8 mouse cellular contexts compared by ENCODE assay signal in the genomic region with DNA sequence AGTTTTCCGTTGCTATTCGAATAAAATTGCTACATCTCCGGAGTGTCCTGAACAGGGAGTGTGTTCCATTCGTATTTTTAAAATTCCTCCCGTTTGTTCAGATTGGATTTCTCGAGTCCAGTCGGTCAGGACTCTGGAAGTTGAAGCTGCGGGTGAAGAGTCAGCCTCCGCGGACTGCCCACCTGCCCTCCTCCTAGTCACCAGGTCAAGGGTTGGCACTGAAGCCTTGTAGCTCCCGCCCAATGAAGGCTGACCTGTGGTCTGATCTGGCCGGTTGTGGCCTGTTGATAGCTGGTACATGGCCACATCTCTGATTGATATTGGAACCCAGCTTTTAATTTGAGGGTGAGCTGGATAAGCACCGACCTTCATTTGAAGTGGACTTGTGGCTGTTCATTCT. TPM values are rescaled to one million over a fixed set of nuclear protein-coding genes. Genes with fewer than 3 reads are reported as not detected.
DNase-seq lines count a peak whose midpoint lies in the region; ATAC-seq and TF ChIP-seq lines count a peak whose summit lies in the region.

No protein-coding gene starts in this region.

- peak overlapping the region; percentile 88 for H3K4me3 ChIP-seq in bone marrow, adult 2 months (replicated peaks; ENCODE audit: control insufficient read depth, low read depth, low read length)
- peak overlapping the region; percentile 84 for H3K4me3 ChIP-seq in forebrain, embryonic 10.5 days
- peak overlapping the region; percentile 67 for H3K4me3 ChIP-seq in intestine, embryonic 16.5 days (ENCODE audit: low read length)
- H3K4me3 ChIP-seq in liver, postnatal 0 days (ENCODE audit: low read depth, low read length): peak overlapping the region; percentile 99
- H3K4me3 ChIP-seq in neural tube, embryonic 14.5 days (ENCODE audit: low read depth, low read length): peak overlapping the region; percentile 93

- intact Hi-C loops in left cerebral cortex, postnatal 36 days (cut with DNase I): loop anchor here (2.0 to 10.0 kb wide), 3 partner anchors 48 to 325 kb away; no protein-coding TSS in a partner anchor

- no peaks in the 10 kb centered on the region for H3K27me3 ChIP-seq in forebrain, embryonic 10.5 days (ENCODE audit: poor library complexity, severe bottlenecking)
- no peaks in the 10 kb centered on the region for H3K27me3 ChIP-seq in intestine, embryonic 16.5 days (replicated peaks; ENCODE audit: control insufficient read depth, insufficient read depth, low read length)
- no peaks in the 10 kb centered on the region for H3K27me3 ChIP-seq in liver, postnatal 0 days (ENCODE audit: insufficient read depth, low read length)
- H3K27me3 ChIP-seq in neural tube, embryonic 14.5 days (ENCODE audit: control insufficient read depth, insufficient read depth, low read length): no peaks in the 10 kb centered on the region

- peak overlapping the region; percentile 93 for H3K27ac ChIP-seq in bone marrow, adult 2 months (ENCODE audit: control insufficient read depth, insufficient read depth, low read depth, low read length, poor library complexity)
- peak overlapping the region; percentile 97 for H3K27ac ChIP-seq in forebrain, embryonic 10.5 days
- H3K27ac ChIP-seq in intestine, embryonic 16.5 days (ENCODE audit: low read length): peak overlapping the region; percentile 79
- peak overlapping the region; percentile 99 for H3K27ac ChIP-seq in liver, postnatal 0 days (ENCODE audit: low read depth)
- peak overlapping the region; percentile 93; the same call in 1 of the 2 replicates for H3K27ac ChIP-seq in neural tube, embryonic 14.5 days (ENCODE audit: low read depth, low read length)

- peak overlapping the region; percentile 73 for H3K4me2 ChIP-seq in intestine, embryonic 16.5 days (ENCODE audit: low read depth, low read length)
- H3K4me2 ChIP-seq in liver, postnatal 0 days (ENCODE audit: low read depth, low read length): peak overlapping the region; percentile 74
- peak overlapping the region; percentile 88 for H3K4me2 ChIP-seq in neural tube, embryonic 14.5 days (ENCODE audit: low read depth, low read length)

- H3K9ac ChIP-seq in intestine, embryonic 16.5 days (ENCODE audit: low read depth, low read length): peak overlapping the region; percentile 97
- peak overlapping the region; percentile 100 for H3K9ac ChIP-seq in liver, postnatal 0 days (replicated peaks)
- peak overlapping the region; percentile 95 for H3K9ac ChIP-seq in neural tube, embryonic 14.5 days (replicated peaks; ENCODE audit: low read depth, low read length)

- H3K4me1 ChIP-seq in bone marrow, adult 2 months (ENCODE audit: control insufficient read depth, insufficient read depth, low read length): peaks cover 4% of the 10 kb centered on the region
- peaks cover 38% of the 10 kb centered on the region for H3K4me1 ChIP-seq in forebrain, embryonic 10.5 days
- peaks cover 16% of the 10 kb centered on the region for H3K4me1 ChIP-seq in intestine, embryonic 16.5 days (ENCODE audit: control insufficient read depth, insufficient read depth, low read length)
- peaks cover 31% of the 10 kb centered on the region for H3K4me1 ChIP-seq in liver, postnatal 0 days (ENCODE audit: insufficient read depth)
- peaks cover 17% of the 10 kb centered on the region for H3K4me1 ChIP-seq in neural tube, embryonic 14.5 days (ENCODE audit: control insufficient read depth, insufficient read depth, low read length)

- no peaks in the 10 kb centered on the region for H3K9me3 ChIP-seq in forebrain, embryonic 10.5 days
- no peaks in the 10 kb centered on the region for H3K9me3 ChIP-seq in intestine, embryonic 16.5 days (ENCODE audit: control insufficient read depth, low read length)
- no peaks in the 10 kb centered on the region for H3K9me3 ChIP-seq in liver, postnatal 0 days (ENCODE audit: low read length)
- H3K9me3 ChIP-seq in neural tube, embryonic 14.5 days (ENCODE audit: control insufficient read depth, low read length): no peaks in the 10 kb centered on the region

- peak; percentile 28 for DNase-seq in cerebellum, adult 11-12 months
- DNase-seq in cerebellum, adult 11 months: no peak
- DNase-seq in forebrain, embryonic 10.5 days (ENCODE audit: extremely low spot score, low spot score): peak; percentile 30
- DNase-seq in liver, postnatal 0 days: peak; percentile 67
- DNase-seq in left cerebral cortex, postnatal 36 days (ENCODE audit: low spot score in 2 of 2): no peak

- peak; percentile 15; the same call in 1 of the 2 replicates for TF ChIP-seq EP300 in liver, postnatal 0 days (IDR thresholded peaks at IDR 0.05; ENCODE audit: low read depth)

- 0 out of 2 replicates have a peak, but pooled peaks have one; percentile 17 for ATAC-seq in intestine, embryonic 16.5 days
- ATAC-seq in liver, postnatal 0 days: peak; percentile 72
- no peak for ATAC-seq in neural tube, embryonic 14.5 days (ENCODE audit: low read depth)

- no peak for TF ChIP-seq CTCF in bone marrow, adult 2 months (IDR thresholded peaks at IDR 0.05; ENCODE audit: control insufficient read depth, insufficient read depth, low read length)
- no peak for TF ChIP-seq CTCF in liver, postnatal 0 days (IDR thresholded peaks at IDR 0.05; ENCODE audit: low read depth)

- H3K36me3 ChIP-seq in forebrain, embryonic 10.5 days (replicated peaks): no peaks in the 10 kb centered on the region
- H3K36me3 ChIP-seq in intestine, embryonic 16.5 days (ENCODE audit: control insufficient read depth, insufficient read depth, low read length): no peaks in the 10 kb centered on the region
- no peaks in the 10 kb centered on the region for H3K36me3 ChIP-seq in liver, postnatal 0 days (replicated peaks; ENCODE audit: insufficient read depth, low read length)
- H3K36me3 ChIP-seq in neural tube, embryonic 14.5 days (ENCODE audit: control insufficient read depth, insufficient read depth, low read length): no peaks in the 10 kb centered on the region

- no peak for TF ChIP-seq POLR2A in bone marrow, adult 2 months (IDR thresholded peaks at IDR 0.05; ENCODE audit: borderline replicate concordance, control insufficient read depth, low read depth, low read length)

- whole genome bisulfite sequencing in bone marrow, adult 2 months: 1% methylated on average over 13 of the region's 13 CpGs
- WGBS in forebrain, embryonic 10.5 days: 2% methylated on average over 13 of the region's 13 CpGs
- under 1% methylated on average over 13 of the region's 13 CpGs for WGBS in intestine, embryonic 16.5 days
- WGBS in liver, postnatal 0 days (ENCODE audit: insufficient replicate concordance): 1% methylated on average over 13 of the region's 13 CpGs
- 2% methylated on average over 13 of the region's 13 CpGs for WGBS in neural tube, embryonic 14.5 days

RNA-seq across cellular contexts. Expression of a gene that starts 1.0 kb away (rescaled TPM):
- 50.7 and 96.3 TPM in 2 replicates for polyA plus RNA-seq in bone marrow, adult 2 months (2011; ENCODE audit: insufficient read depth, insufficient read length, low replicate concordance, missing spikeins)
- polyA plus RNA-seq in forebrain, embryonic 10.5 days (2016; fragmentation: Nextera tagmentation; extraction: Ambion mirVana): 207 TPM in 2 replicates
- polyA plus RNA-seq in intestine, embryonic 16.5 days (2015; fragmentation: Nextera tagmentation; extraction: Ambion mirVana): 168 and 174 TPM in 2 replicates
- polyA plus RNA-seq in liver, postnatal 0 days (2015; fragmentation: Nextera tagmentation; extraction: Ambion mirVana): 95.7 and 103 TPM in 2 replicates
- 136 and 148 TPM in 2 replicates for polyA plus RNA-seq in neural tube, embryonic 14.5 days (2014; fragmentation: Nextera tagmentation; extraction: Ambion mirVana)
- total RNA-seq in left cerebral cortex, postnatal 36 days (2021): 100 to 1,000 TPM; 138 to 151 TPM

Comparison
In these comparisons a context has a peak if more than half of its experiments do, and no peak if none do; other contexts are left out.
1. DNase-seq: peak in cerebellum, adult 11-12 months (single experiment), forebrain, embryonic 10.5 days (single experiment) and liver, postnatal 0 days (single experiment); none in cerebellum, adult 11 months (single experiment) and left cerebral cortex, postnatal 36 days (0 of 2).
2. Peak in every context shown above with its lines, with median percentiles within 50 percentile points of each other: H3K27ac ChIP-seq, H3K4me3 ChIP-seq, H3K4me2 ChIP-seq and H3K9ac ChIP-seq.